Comparison of ENCODE assay signal across 8 mouse cellular contexts in the genomic region with DNA sequence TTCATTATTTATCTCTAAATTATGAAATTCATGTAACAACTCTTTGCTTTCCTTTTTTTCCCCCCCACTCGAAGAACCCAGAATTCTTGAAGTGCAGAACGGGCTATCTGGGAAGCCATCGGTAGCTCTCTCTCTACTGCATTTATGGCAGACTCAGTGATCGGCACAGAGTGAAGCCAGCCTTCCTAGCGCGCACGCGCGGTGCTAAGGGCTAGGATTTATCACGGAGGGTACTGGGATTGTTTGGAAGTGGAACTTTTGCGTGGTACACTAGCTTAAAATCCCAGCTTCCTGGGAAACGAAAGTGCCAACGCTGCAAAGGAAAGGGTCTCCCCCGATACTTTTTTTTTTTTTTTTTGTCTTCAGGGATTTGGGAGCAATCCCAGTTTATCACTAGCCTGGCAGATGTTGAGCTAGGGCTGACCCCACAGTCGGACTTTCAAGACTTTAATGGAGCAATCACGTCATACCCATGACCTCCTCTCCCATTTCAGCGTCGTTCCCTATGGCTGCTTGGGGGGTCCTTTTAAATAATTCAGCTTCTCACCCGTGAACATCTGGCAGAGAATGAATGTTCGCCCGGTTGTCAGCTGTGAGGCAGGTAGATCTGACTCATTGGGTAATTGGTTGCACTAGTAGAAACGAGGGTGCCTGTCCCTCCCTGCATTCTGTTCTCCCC.
DNase-seq lines count a peak whose midpoint lies in the region; ATAC-seq lines count a peak whose summit lies in the region.
"Had no signal": no experiment of that assay in that cellular context is flagged by ENCODE, and none has a peak within 500 bp of the region (broad histone marks: within the 10 kb centered on the region; RNA-seq: fewer than 3 reads in every experiment).

No protein-coding gene starts in this region.

- H3K4me2 ChIP-seq in lung, embryonic 15.5 days = peak overlapping the region; percentile 35

- no peak for ATAC-seq in lung, embryonic 15.5 days (ENCODE audit: borderline replicate concordance, extremely low read depth, low FRiP score, low TSS enrichment)

- intact Hi-C loops in gastrocnemius, postnatal 14 days (cut with DNase I; ENCODE audit: low total_unique reads) = no loop called here

- 0 out of 2 replicates have a peak, but pooled peaks cover 8% of the 10 kb centered on the region for H3K4me1 ChIP-seq in lung, embryonic 15.5 days
- H3K4me1 ChIP-seq: megakaryocyte, embryonic 14.5 days had no signal

- H3K27me3 ChIP-seq in lung, embryonic 15.5 days = no peaks in the 10 kb centered on the region
- H3K27me3 ChIP-seq: megakaryocyte, embryonic 14.5 days had no signal

- H3K27ac ChIP-seq in lung, embryonic 15.5 days = no peak overlapping the region

- H3K36me3 ChIP-seq in lung, embryonic 15.5 days = no peaks in the 10 kb centered on the region

- 34% methylated on average over 22 of the region's 22 CpGs for WGBS in lung, embryonic 15.5 days

- H3K9ac ChIP-seq in lung, embryonic 15.5 days = no peak overlapping the region

- no peak for DNase-seq in lung, postnatal 25 days (ENCODE audit: low spot score)
- peak; percentile 42 for DNase-seq in gastrocnemius, postnatal 14 days
- DNase-seq in kidney, adult 11 months = peak; percentile 13
- DNase-seq in mesoderm, embryonic 11.5 days (ENCODE audit: low read depth, low spot score) = peak; percentile 29
- DNase-seq in frontal cortex, postnatal 25 days (ENCODE audit: low spot score in 2 of 2) = no peak
- DNase-seq in spleen, postnatal 14 days (ENCODE audit: low spot score in 2 of 2) = no peak

- no peaks in the 10 kb centered on the region for H3K9me3 ChIP-seq in lung, embryonic 15.5 days

- H3K4me3 ChIP-seq in lung, embryonic 15.5 days = peak overlapping the region; percentile 12; the same call in 1 of the 2 replicates
- H3K4me3 ChIP-seq: megakaryocyte, embryonic 14.5 days had no signal

Comparison
In these comparisons a context has a peak if more than half of its experiments do, and no peak if none do; other contexts are left out.
1. DNase-seq: peak in gastrocnemius, postnatal 14 days (single experiment), kidney, adult 11 months (single experiment) and mesoderm, embryonic 11.5 days (single experiment); none in lung, postnatal 25 days (single experiment), frontal cortex, postnatal 25 days (0 of 2) and spleen, postnatal 14 days (0 of 2).